Mouse (Mus musculus) lung, postnatal 0 days (tissue): ENCODE results near the gene Mks1. TPM values are rescaled to one million over a fixed set of nuclear protein-coding genes. Genes with fewer than 3 reads are reported as not detected.
"Not testable (repeated sequence)": the region's sequence is repeated elsewhere in the genome, so short reads cannot be mapped to it uniquely, and the experiment has no call there.

ENCODE experiments used
- ATAC-seq: fragments of 200-750 bp; cut with Nextera tagmentation; 2 replicates; pipeline ENCODE4 v1.8.0; 2017; ENCODE audit warnings: moderate library complexity
- DNase-seq: peaks from one replicate; pipeline ENCODE4 v3.0.0-alpha.2; 2016; ENCODE audit warnings: low spot score
- H3K27ac ChIP-seq: fragments of 300-500 bp; sonication (generic); 2 replicates; pipeline ENCODE4 v1.5.1; 2014; ENCODE audit warnings: antibody characterized with exemption, mild to moderate bottlenecking, low read length, mixed read lengths
- H3K27me3 ChIP-seq: fragments of 300-500 bp; sonication (generic); replicated peaks from 2 replicates; pipeline ENCODE4 v1.6.1; 2014; ENCODE audit warnings: low read length, mixed read lengths; ENCODE audit not compliant: insufficient read depth
- H3K36me3 ChIP-seq: fragments of 300-500 bp; sonication (generic); 2 replicates; pipeline ENCODE4 v1.6.1; 2014; ENCODE audit warnings: low read length, mixed read lengths; ENCODE audit not compliant: insufficient read depth
- H3K4me1 ChIP-seq: fragments of 300-500 bp; sonication (generic); 2 replicates; pipeline ENCODE4 v1.6.1; 2014; ENCODE audit warnings: antibody characterized with exemption, low read depth, low read length, mixed read lengths; ENCODE audit not compliant: insufficient read depth
- H3K4me2 ChIP-seq: fragments of 300-500 bp; sonication (generic); replicated peaks from 2 replicates; pipeline ENCODE4 v1.6.1; 2014; ENCODE audit warnings: low read depth, mild to moderate bottlenecking, low read length, moderate library complexity, mixed read lengths
- H3K4me3 ChIP-seq: fragments of 300-500 bp; sonication (generic); 2 replicates; pipeline ENCODE4 v1.5.1; 2014; ENCODE audit warnings: low read depth, low read length
- H3K9ac ChIP-seq: fragments of 300-500 bp; sonication (generic); replicated peaks from 2 replicates; pipeline ENCODE4 v1.6.1; 2014; ENCODE audit warnings: low read depth, mild to moderate bottlenecking
- H3K9me3 ChIP-seq: fragments of 300-500 bp; sonication (generic); 2 replicates; pipeline ENCODE4 v1.6.1; 2016; ENCODE audit warnings: low read length, mixed read lengths
- CTCF ChIP-seq: IDR thresholded peaks from 2 replicates; pipeline ENCODE4 v1.5.1; 2016; ENCODE audit warnings: antibody characterized with exemption, mild to moderate bottlenecking
- EP300 ChIP-seq: IDR thresholded peaks from 2 replicates; pipeline ENCODE4 v1.6.1; 2016; ENCODE audit warnings: antibody characterized with exemption, mild to moderate bottlenecking, control low read depth
- WGBS: fragments of 180-500 bp; shearing (Covaris S2); extraction: QIAGEN DNeasy Blood & Tissue Kit; methylation state at CpG from one replicate; pipeline ENCODE4 v1.1.7; 2014; 5-methylcytosine and 5-hydroxymethylcytosine counted together
- polyA plus RNA-seq: library from polyadenylated mRNA; unstranded; fragments of >200 nt; fragmentation: Nextera tagmentation; extraction: Ambion mirVana; gene quantifications from 2 replicates; pipeline ENCODE4 v1.2.1, GENCODE M21; 2015

Mks1 gene
- polyA plus RNA-seq, 1 experiment from 2014 or later = 5.6 TPM

- no peaks in the 10 kb centered on the region for H3K27me3 ChIP-seq
- H3K27ac ChIP-seq = no peak overlapping the region
- H3K9me3 ChIP-seq = no peaks in the 10 kb centered on the region
- H3K9ac ChIP-seq = no peak overlapping the region
- ATAC-seq (no peak), DNase-seq (no peak)
- H3K36me3 ChIP-seq = peaks cover 8% of the 10 kb centered on the region; the same call in 1 of the 2 replicates
- no peaks in the 10 kb centered on the region for H3K4me1 ChIP-seq
- no peak overlapping the region for H3K4me2 ChIP-seq
- TF ChIP-seq CTCF (no peak), EP300 (no peak)
- WGBS = 93% methylated on average over 13 of the region's 13 CpGs
- H3K4me3 ChIP-seq = no peak overlapping the region
These were observed 9.8 kb downstream of the Mks1 start for GRCm38 (mm10) chr11:87862805-87863204.

GRCm38 (mm10) chr11:87866891-87867290, 13.9 kb downstream of the Mks1 start:
- not testable (repeated sequence) for H3K4me1 ChIP-seq, H3K36me3 ChIP-seq, ATAC-seq, H3K4me2 ChIP-seq, H3K27me3 ChIP-seq, H3K4me3 ChIP-seq, H3K9me3 ChIP-seq, H3K9ac ChIP-seq, DNase-seq, H3K27ac ChIP-seq
- peak; percentile 23; the same call in 1 of the 2 replicates for TF ChIP-seq CTCF
- WGBS = 53% methylated on average over 1 of the region's 2 CpGs

GRCm38 (mm10) chr11:87870096-87870495, 17.1 kb downstream of the Mks1 start:
- no peak for ATAC-seq
- no peak overlapping the region for H3K27ac ChIP-seq
- no peak for DNase-seq
- H3K9me3 ChIP-seq = no peaks in the 10 kb centered on the region
- no peak overlapping the region for H3K9ac ChIP-seq
- H3K27me3 ChIP-seq = no peaks in the 10 kb centered on the region
- no peak overlapping the region for H3K4me2 ChIP-seq
- no peaks in the 10 kb centered on the region for H3K36me3 ChIP-seq
- no peaks in the 10 kb centered on the region for H3K4me1 ChIP-seq
- H3K4me3 ChIP-seq = no peak overlapping the region
- TF ChIP-seq CTCF (no peak), EP300 (no peak)
- WGBS = 64% methylated on average over 2 of the region's 2 CpGs

GRCm38 (mm10) chr11:87871766-87872165, 18.8 kb downstream of the Mks1 start:
- Histone ChIP-seq H3K36me3 (no peaks in the 10 kb centered on the region), H3K4me3 (no peak overlapping the region)
- WGBS = 24% methylated on average over 8 of the region's 8 CpGs

GRCm38 (mm10) chr11:87875436-87875835, 22.4 kb downstream of the Mks1 start, which contains the start of gene Epx:
Gene Epx (minus strand): TSS chr11:87875536.
- H3K27ac ChIP-seq = no peak within 1 kb of the TSS
- no peak for ATAC-seq
- WGBS = 75% methylated on average over 6 of the region's 6 CpGs

More at GRCm38 (mm10) chr11:87871766-87872165, 18.8 kb downstream of the Mks1 start:
- Histone ChIP-seq H3K4me2 (no peak overlapping the region), H3K27me3 (no peaks in the 10 kb centered on the region), H3K4me1 (no peaks in the 10 kb centered on the region), H3K9ac (no peak overlapping the region), H3K9me3 (no peaks in the 10 kb centered on the region), H3K27ac (no peak overlapping the region)
- DNase-seq (no peak), ATAC-seq (no peak)
- TF ChIP-seq EP300 (no peak), CTCF (no peak)

GRCm38 (mm10) chr11:87879826-87880225, 26.8 kb downstream of the Mks1 start:
- ATAC-seq (no peak), DNase-seq (no peak)
- Histone ChIP-seq H3K27me3 (no peaks in the 10 kb centered on the region), H3K27ac (no peak overlapping the region), H3K9ac (no peak overlapping the region), H3K9me3 (no peaks in the 10 kb centered on the region), H3K4me1 (no peaks in the 10 kb centered on the region), H3K4me3 (no peak overlapping the region), H3K4me2 (no peak overlapping the region), H3K36me3 (no peaks in the 10 kb centered on the region)
- WGBS = 72% methylated on average over 9 of the region's 9 CpGs
- TF ChIP-seq CTCF (no peak), EP300 (no peak)

More at GRCm38 (mm10) chr11:87875436-87875835, 22.4 kb downstream of the Mks1 start, which contains the start of gene Epx:
- TF ChIP-seq CTCF (no peak), EP300 (no peak)
- Histone ChIP-seq H3K4me3 (no peak within 1 kb of the TSS), H3K4me2 (no peak within 1 kb of the TSS), H3K9ac (no peak within 1 kb of the TSS), H3K4me1 (no peaks in the 10 kb centered on the region), H3K36me3 (no peaks in the 10 kb centered on the region), H3K9me3 (no peaks in the 10 kb centered on the region), H3K27me3 (no peaks in the 10 kb centered on the region)
- no peak for DNase-seq

- Histone ChIP-seq H3K4me3 (no peak overlapping the region), H3K36me3 (no peaks in the 10 kb centered on the region), H3K27ac (no peak overlapping the region), H3K4me1 (no peaks in the 10 kb centered on the region), H3K4me2 (no peak overlapping the region), H3K9me3 (no peaks in the 10 kb centered on the region), H3K27me3 (no peaks in the 10 kb centered on the region), H3K9ac (no peak overlapping the region)
- 44% methylated on average over 4 of the region's 4 CpGs for WGBS
- DNase-seq (no peak), ATAC-seq (no peak)
- TF ChIP-seq CTCF (no peak), EP300 (no peak)
These were observed 28.7 kb downstream of the Mks1 start for GRCm38 (mm10) chr11:87881714-87882113.
